Mouse (Mus musculus): ENCODE results near the gene Ppp1r9a. TPM values are rescaled to one million over a fixed set of nuclear protein-coding genes. Genes with fewer than 3 reads are reported as not detected.
A peak's percentile ranks its signal among the peaks of the same experiment; 100 is the strongest.

The Ppp1r9a gene
- polyA plus RNA-seq, 1 experiment from 2014 or later: 49.3 TPM

DNA sequence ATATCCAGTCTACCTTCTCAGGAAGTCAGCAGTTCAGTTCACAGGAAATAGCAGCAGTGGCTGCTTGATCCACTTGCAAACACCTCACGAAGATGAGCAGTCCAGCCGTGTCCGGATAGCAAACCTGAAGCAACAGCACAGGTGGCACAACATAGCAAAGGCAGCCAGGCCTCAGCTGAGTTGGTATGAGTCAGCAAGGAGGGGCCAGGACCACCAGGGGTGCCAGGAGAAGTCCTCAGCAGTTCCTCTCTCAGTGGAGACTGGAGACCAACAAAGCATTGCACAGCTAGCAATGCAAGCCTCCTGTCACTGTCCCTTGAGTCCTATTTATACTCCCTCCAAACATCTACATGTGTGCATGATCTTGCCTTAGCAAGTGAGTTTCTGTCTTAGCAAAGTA, 83.0 kb downstream of the Ppp1r9a start:
- no peak for DNase-seq
- Histone ChIP-seq H3K4me3 (replicated peaks; ENCODE audit: low read depth, low read length) (no peak overlapping the region), H3K27ac (replicated peaks; ENCODE audit: low read depth, low read length) (no peak overlapping the region), H3K36me3 (ENCODE audit: control insufficient read depth, insufficient read depth, low read length) (no peaks in the 10 kb centered on the region), H3K9ac (replicated peaks; ENCODE audit: low read length) (no peak overlapping the region), H3K4me2 (ENCODE audit: low read length) (no peak overlapping the region), H3K4me1 (ENCODE audit: control insufficient read depth, insufficient read depth, low read length) (no peaks in the 10 kb centered on the region), H3K27me3 (ENCODE audit: control insufficient read depth, insufficient read depth, low read length) (no peaks in the 10 kb centered on the region), H3K9me3 (ENCODE audit: control insufficient read depth, low read length) (no peaks in the 10 kb centered on the region)
- no peak for ATAC-seq (ENCODE audit: low FRiP score, low TSS enrichment)
- WGBS: 92% methylated on average over 3 of the region's 3 CpGs

GRCm38 (mm10) chr6:4987084-4987483, 84.4 kb downstream of the Ppp1r9a start:
- no peak for ATAC-seq (ENCODE audit: low FRiP score, low TSS enrichment)

GRCm38 (mm10) chr6:4988688-4989087, 86.0 kb downstream of the Ppp1r9a start:
- Histone ChIP-seq H3K4me3 (replicated peaks; ENCODE audit: low read depth, low read length) (no peak overlapping the region), H3K27ac (replicated peaks; ENCODE audit: low read depth, low read length) (no peak overlapping the region), H3K27me3 (ENCODE audit: control insufficient read depth, insufficient read depth, low read length) (no peaks in the 10 kb centered on the region), H3K36me3 (ENCODE audit: control insufficient read depth, insufficient read depth, low read length) (no peaks in the 10 kb centered on the region), H3K4me2 (ENCODE audit: low read length) (no peak overlapping the region), H3K9me3 (ENCODE audit: control insufficient read depth, low read length) (no peaks in the 10 kb centered on the region), H3K4me1 (ENCODE audit: control insufficient read depth, insufficient read depth, low read length) (peaks cover 4% of the 10 kb centered on the region), H3K9ac (replicated peaks; ENCODE audit: low read length) (no peak overlapping the region)
- ATAC-seq (ENCODE audit: low FRiP score, low TSS enrichment) (no peak), DNase-seq (no peak)
- 31% methylated on average over 4 of the region's 4 CpGs for WGBS

More at GRCm38 (mm10) chr6:4987084-4987483, 84.4 kb downstream of the Ppp1r9a start:
- Histone ChIP-seq H3K27ac (replicated peaks; ENCODE audit: low read depth, low read length) (no peak overlapping the region), H3K27me3 (ENCODE audit: control insufficient read depth, insufficient read depth, low read length) (no peaks in the 10 kb centered on the region), H3K36me3 (ENCODE audit: control insufficient read depth, insufficient read depth, low read length) (no peaks in the 10 kb centered on the region), H3K9me3 (ENCODE audit: control insufficient read depth, low read length) (no peaks in the 10 kb centered on the region), H3K4me3 (replicated peaks; ENCODE audit: low read depth, low read length) (no peak overlapping the region), H3K9ac (replicated peaks; ENCODE audit: low read length) (no peak overlapping the region), H3K4me2 (ENCODE audit: low read length) (no peak overlapping the region), H3K4me1 (ENCODE audit: control insufficient read depth, insufficient read depth, low read length) (no peaks in the 10 kb centered on the region)
- WGBS: 95% methylated on average over 5 of the region's 5 CpGs
- no peak for DNase-seq

GRCm38 (mm10) chr6:4992308-4992707, 89.6 kb downstream of the Ppp1r9a start:
- H3K4me3 ChIP-seq (replicated peaks; ENCODE audit: low read depth, low read length): no peak overlapping the region
- WGBS: 97% methylated on average over 9 of the region's 9 CpGs
- peaks cover 16% of the 10 kb centered on the region for H3K4me1 ChIP-seq (ENCODE audit: control insufficient read depth, insufficient read depth, low read length)
- no peak overlapping the region for H3K4me2 ChIP-seq (ENCODE audit: low read length)
- no peak overlapping the region for H3K27ac ChIP-seq (replicated peaks; ENCODE audit: low read depth, low read length)
- no peaks in the 10 kb centered on the region for H3K9me3 ChIP-seq (ENCODE audit: control insufficient read depth, low read length)
- H3K9ac ChIP-seq (replicated peaks; ENCODE audit: low read length): no peak overlapping the region
- ATAC-seq (ENCODE audit: low FRiP score, low TSS enrichment) (no peak), DNase-seq (no peak)
- H3K27me3 ChIP-seq (ENCODE audit: control insufficient read depth, insufficient read depth, low read length): no peaks in the 10 kb centered on the region
- no peaks in the 10 kb centered on the region for H3K36me3 ChIP-seq (ENCODE audit: control insufficient read depth, insufficient read depth, low read length)

DNA sequence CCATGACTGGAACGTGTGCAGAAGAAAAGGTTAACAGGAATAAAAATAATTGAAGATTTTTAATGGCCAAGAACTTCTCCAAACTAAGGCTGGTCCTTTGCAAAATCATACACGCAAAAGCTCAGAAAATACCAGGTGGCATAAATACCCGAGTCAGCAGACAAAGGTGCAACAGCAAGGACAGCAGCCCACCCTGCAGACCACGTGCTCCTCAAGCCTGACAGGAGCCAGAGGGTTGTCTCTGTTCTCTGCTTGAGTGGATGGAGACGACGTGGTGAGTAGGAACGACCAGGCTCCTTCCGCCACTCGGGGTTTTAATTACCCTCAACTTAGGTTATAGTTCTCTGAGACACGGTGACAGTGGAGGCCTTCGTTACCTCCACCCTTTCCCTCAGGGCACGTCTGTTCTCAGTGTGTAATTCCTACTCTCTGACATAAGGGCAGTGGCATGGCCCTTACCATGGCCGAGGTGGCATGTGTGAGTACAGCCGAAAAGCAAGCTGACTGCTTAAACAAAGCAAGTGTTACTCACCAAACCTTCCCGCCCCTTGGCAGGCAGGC, 91.0 kb downstream of the Ppp1r9a start:
- peaks cover 16% of the 10 kb centered on the region for H3K4me1 ChIP-seq (ENCODE audit: control insufficient read depth, insufficient read depth, low read length)
- ATAC-seq (ENCODE audit: low FRiP score, low TSS enrichment) (peak; percentile 53; the same call in 1 of the 2 replicates), DNase-seq (peak; percentile 51)
- no peaks in the 10 kb centered on the region for H3K36me3 ChIP-seq (ENCODE audit: control insufficient read depth, insufficient read depth, low read length)
- 0 out of 2 replicates have a peak overlapping the region, but pooled peaks have one; percentile 9 for H3K4me3 ChIP-seq (replicated peaks; ENCODE audit: low read depth, low read length)
- H3K9ac ChIP-seq (replicated peaks; ENCODE audit: low read length): no peak overlapping the region
- no peaks in the 10 kb centered on the region for H3K9me3 ChIP-seq (ENCODE audit: control insufficient read depth, low read length)
- H3K27ac ChIP-seq (replicated peaks; ENCODE audit: low read depth, low read length): no peak overlapping the region
- peak overlapping the region; percentile 37 for H3K4me2 ChIP-seq (ENCODE audit: low read length)
- WGBS: 34% methylated on average over 15 of the region's 15 CpGs
- H3K27me3 ChIP-seq (ENCODE audit: control insufficient read depth, insufficient read depth, low read length): no peaks in the 10 kb centered on the region

DNA sequence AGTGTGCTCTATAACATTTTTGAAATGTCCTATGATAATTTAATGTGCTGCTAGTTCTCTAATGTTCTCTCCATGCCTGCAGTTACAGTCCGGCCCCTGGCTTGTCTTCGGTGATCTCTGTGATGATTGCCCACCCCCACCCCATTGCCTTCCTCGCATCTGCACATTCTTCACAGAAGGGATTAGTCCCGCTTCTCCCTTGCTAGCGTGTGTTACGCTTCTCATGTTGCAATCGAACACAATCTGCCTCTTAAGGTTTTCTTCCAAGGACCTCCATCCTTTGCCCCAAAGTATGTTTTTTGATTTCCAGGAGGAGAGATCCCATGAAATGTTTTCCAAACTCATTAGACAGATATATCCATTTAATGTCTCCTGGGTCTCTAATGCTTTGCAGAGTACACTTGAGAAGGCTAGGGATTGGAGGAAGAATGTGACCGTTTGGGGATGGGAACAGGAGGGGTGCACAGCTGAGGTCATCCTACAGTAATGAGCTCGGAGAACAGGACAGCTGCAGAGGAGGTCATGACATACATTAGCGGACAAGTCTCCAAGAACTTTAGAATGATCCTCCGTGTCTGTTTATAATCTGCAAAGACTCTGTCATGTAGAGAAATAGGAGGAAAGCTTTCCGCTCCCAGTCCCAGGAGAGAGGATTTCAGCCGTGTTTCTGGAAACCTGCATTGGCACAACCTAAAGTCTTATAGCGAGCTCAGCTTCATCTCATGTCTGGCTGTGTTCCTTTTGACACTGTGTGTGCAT, 91.6 kb downstream of the Ppp1r9a start:
- peak overlapping the region; percentile 37 for H3K4me2 ChIP-seq (ENCODE audit: low read length)

DNA sequence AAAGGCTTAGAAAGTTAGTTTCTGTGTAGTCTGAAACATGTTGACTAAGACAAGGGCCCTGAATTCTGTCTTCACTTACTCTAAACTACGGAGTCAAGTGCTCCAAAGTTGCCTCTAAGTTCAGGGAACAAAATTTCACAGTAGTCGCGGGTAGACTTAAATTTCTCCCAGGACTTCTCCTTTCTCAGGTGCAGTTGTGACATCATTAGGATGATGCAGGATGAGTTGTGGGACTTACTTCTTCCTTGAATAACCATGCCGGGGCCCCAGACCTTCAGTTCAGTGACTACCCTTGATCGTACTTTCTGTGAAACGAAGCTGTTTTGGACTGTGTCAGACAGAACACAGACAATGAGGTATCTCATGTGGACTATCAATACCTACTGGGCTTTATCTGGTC, 94.9 kb downstream of the Ppp1r9a start:
- H3K9ac ChIP-seq (replicated peaks; ENCODE audit: low read length): no peak overlapping the region
- WGBS: 95% methylated on average over 6 of the region's 6 CpGs
- no peak overlapping the region for H3K4me3 ChIP-seq (replicated peaks; ENCODE audit: low read depth, low read length)
- H3K27ac ChIP-seq (replicated peaks; ENCODE audit: low read depth, low read length): no peak overlapping the region
- H3K4me1 ChIP-seq (ENCODE audit: control insufficient read depth, insufficient read depth, low read length): peaks cover 16% of the 10 kb centered on the region
- no peaks in the 10 kb centered on the region for H3K36me3 ChIP-seq (ENCODE audit: control insufficient read depth, insufficient read depth, low read length)
- no peaks in the 10 kb centered on the region for H3K27me3 ChIP-seq (ENCODE audit: control insufficient read depth, insufficient read depth, low read length)
- DNase-seq: no peak
- no peaks in the 10 kb centered on the region for H3K9me3 ChIP-seq (ENCODE audit: control insufficient read depth, low read length)
- H3K4me2 ChIP-seq (ENCODE audit: low read length): no peak overlapping the region
- no peak for ATAC-seq (ENCODE audit: low FRiP score, low TSS enrichment)

More for the DNA sequence above, 91.6 kb downstream of the Ppp1r9a start:
- H3K4me1 ChIP-seq (ENCODE audit: control insufficient read depth, insufficient read depth, low read length): peaks cover 16% of the 10 kb centered on the region
- no peak overlapping the region for H3K27ac ChIP-seq (replicated peaks; ENCODE audit: low read depth, low read length)
- no peaks in the 10 kb centered on the region for H3K27me3 ChIP-seq (ENCODE audit: control insufficient read depth, insufficient read depth, low read length)
- H3K9ac ChIP-seq (replicated peaks; ENCODE audit: low read length): no peak overlapping the region
- 0 out of 2 replicates have a peak overlapping the region, but pooled peaks have one; percentile 9 for H3K4me3 ChIP-seq (replicated peaks; ENCODE audit: low read depth, low read length)
- ATAC-seq (ENCODE audit: low FRiP score, low TSS enrichment): peak; percentile 59; the same call in 1 of the 2 replicates
- H3K36me3 ChIP-seq (ENCODE audit: control insufficient read depth, insufficient read depth, low read length): no peaks in the 10 kb centered on the region
- no peaks in the 10 kb centered on the region for H3K9me3 ChIP-seq (ENCODE audit: control insufficient read depth, low read length)
- peak; percentile 56 for DNase-seq
- WGBS: 15% methylated on average over 14 of the region's 14 CpGs

DNA sequence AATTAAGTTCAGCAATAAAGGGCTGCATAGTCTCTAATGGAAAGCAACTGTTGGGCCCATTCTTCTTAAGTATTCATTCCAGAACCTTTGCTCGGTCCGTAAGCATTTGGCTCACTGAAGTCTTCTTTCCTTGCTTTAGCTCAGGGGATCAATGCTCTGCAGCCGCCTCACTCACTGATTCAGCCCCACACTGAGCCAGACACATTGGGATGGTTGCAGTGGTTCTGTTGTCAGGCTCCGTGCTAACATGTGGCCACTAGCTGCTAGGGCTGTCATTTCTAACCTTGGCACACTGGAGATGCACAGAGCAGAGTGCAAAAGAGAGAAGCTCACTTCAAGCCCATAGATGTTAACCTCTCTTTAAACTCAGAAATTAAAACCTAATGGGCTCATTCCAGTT, 96.2 kb downstream of the Ppp1r9a start:
- no peaks in the 10 kb centered on the region for H3K27me3 ChIP-seq (ENCODE audit: control insufficient read depth, insufficient read depth, low read length)
- ATAC-seq (ENCODE audit: low FRiP score, low TSS enrichment): no peak
- H3K9ac ChIP-seq (replicated peaks; ENCODE audit: low read length): no peak overlapping the region
- no peak overlapping the region for H3K4me3 ChIP-seq (replicated peaks; ENCODE audit: low read depth, low read length)
- 75% methylated on average over 4 of the region's 4 CpGs for WGBS
- DNase-seq: no peak
- H3K4me1 ChIP-seq (ENCODE audit: control insufficient read depth, insufficient read depth, low read length): peaks cover 10% of the 10 kb centered on the region
- no peak overlapping the region for H3K4me2 ChIP-seq (ENCODE audit: low read length)
- H3K9me3 ChIP-seq (ENCODE audit: control insufficient read depth, low read length): no peaks in the 10 kb centered on the region
- no peaks in the 10 kb centered on the region for H3K36me3 ChIP-seq (ENCODE audit: control insufficient read depth, insufficient read depth, low read length)
- H3K27ac ChIP-seq (replicated peaks; ENCODE audit: low read depth, low read length): no peak overlapping the region

- no peaks in the 10 kb centered on the region for H3K36me3 ChIP-seq (ENCODE audit: control insufficient read depth, insufficient read depth, low read length)
- no peaks in the 10 kb centered on the region for H3K4me1 ChIP-seq (ENCODE audit: control insufficient read depth, insufficient read depth, low read length)
- no peaks in the 10 kb centered on the region for H3K9me3 ChIP-seq (ENCODE audit: control insufficient read depth, low read length)
- DNase-seq: no peak
- H3K4me2 ChIP-seq (ENCODE audit: low read length): no peak overlapping the region
- H3K9ac ChIP-seq (replicated peaks; ENCODE audit: low read length): no peak overlapping the region
- H3K27ac ChIP-seq (replicated peaks; ENCODE audit: low read depth, low read length): no peak overlapping the region
- H3K4me3 ChIP-seq (replicated peaks; ENCODE audit: low read depth, low read length): no peak overlapping the region
- H3K27me3 ChIP-seq (ENCODE audit: control insufficient read depth, insufficient read depth, low read length): no peaks in the 10 kb centered on the region
- no peak for ATAC-seq (ENCODE audit: low FRiP score, low TSS enrichment)
- 62% methylated on average over 8 of the region's 8 CpGs for WGBS
Measured at GRCm38 (mm10) chr6:5000788-5001187, 98.1 kb downstream of the Ppp1r9a start.
